Mouse (Mus musculus) B cell, adult 2 months (primary cell): ENCODE data around the gene C1qc.

Experiments
- DNase-seq, 2 experiments: peaks; one replicate each; pipeline ENCODE4 v3.0.0; 2022

C1qc gene

GRCm38 (mm10) chr4:136894821-136895220, 2.0 kb upstream of the C1qc start:
- no peak for DNase-seq

GRCm38 (mm10) chr4:136893691-136894543, 1.1 kb upstream of the C1qc start:
- no peak for DNase-seq

GRCm38 (mm10) chr4:136892371-136892770, 494 bp downstream of the C1qc start:
- DNase-seq = no peak

GRCm38 (mm10) chr4:136891115-136891514, 1.8 kb downstream of the C1qc start:
- DNase-seq = no peak

GRCm38 (mm10) chr4:136889981-136890380, 2.9 kb downstream of the C1qc start:
- no peak for DNase-seq

- no peak for DNase-seq
These were observed 5.2 kb downstream of the C1qc start for GRCm38 (mm10) chr4:136887714-136888113.

GRCm38 (mm10) chr4:136886101-136886500, 6.8 kb downstream of the C1qc start, which contains the start of gene C1qb:
C1qb (minus strand) TSS chr4:136886187.
- DNase-seq = no peak

- DNase-seq = no peak
These were observed 14.3 kb downstream of the C1qc start for GRCm38 (mm10) chr4:136878601-136879000.

GRCm38 (mm10) chr4:136878171-136878570, 14.7 kb downstream of the C1qc start:
- DNase-seq = no peak

- peak; percentile 5 to 7 for DNase-seq
These were observed 15.9 kb downstream of the C1qc start for GRCm38 (mm10) chr4:136876971-136877370.

GRCm38 (mm10) chr4:136875012-136875411, 17.9 kb downstream of the C1qc start:
- no peak for DNase-seq

GRCm38 (mm10) chr4:136868371-136868770, 24.5 kb downstream of the C1qc start:
- no peak for DNase-seq

- DNase-seq = no peak
These were observed 25.0 kb downstream of the C1qc start for GRCm38 (mm10) chr4:136867690-136868345.

- DNase-seq = no peak
These were observed 27.3 kb downstream of the C1qc start for GRCm38 (mm10) chr4:136865531-136865930.

- DNase-seq = no peak
These were observed 28.0 kb downstream of the C1qc start for GRCm38 (mm10) chr4:136864751-136865470.

- no peak for DNase-seq
These were observed 29.3 kb downstream of the C1qc start for GRCm38 (mm10) chr4:136863517-136863916.

GRCm38 (mm10) chr4:136862411-136862810, 30.5 kb downstream of the C1qc start:
- no peak for DNase-seq

- DNase-seq = no peak
These were observed 31.1 kb downstream of the C1qc start for GRCm38 (mm10) chr4:136861806-136862205.

GRCm38 (mm10) chr4:136860022-136860421, 32.8 kb downstream of the C1qc start:
- DNase-seq = no peak

GRCm38 (mm10) chr4:136855081-136855480, 37.8 kb downstream of the C1qc start:
- DNase-seq = no peak

GRCm38 (mm10) chr4:136852989-136853388, 39.9 kb downstream of the C1qc start:
- no peak for DNase-seq

- DNase-seq = no peak
These were observed 40.7 kb downstream of the C1qc start for GRCm38 (mm10) chr4:136852119-136852518.

- no peak for DNase-seq
These were observed 44.3 kb downstream of the C1qc start for GRCm38 (mm10) chr4:136848565-136848964.

- DNase-seq = no peak
These were observed 45.7 kb downstream of the C1qc start for GRCm38 (mm10) chr4:136847166-136847565.
